Mouse (Mus musculus): ENCODE results near the gene Metap2.
"Not testable (repeated sequence)": the region's sequence is repeated elsewhere in the genome, so short reads cannot be mapped to it uniquely, and the experiment has no call there.

Gene Metap2

GRCm38 (mm10) chr10:93909811-93910446 lies 13.0 kb upstream of the Metap2 start:
- DNase-seq: no peak

- DNase-seq: no peak
These were observed 12.1 kb upstream of the Metap2 start for GRCm38 (mm10) chr10:93909015-93909414.

DNA sequence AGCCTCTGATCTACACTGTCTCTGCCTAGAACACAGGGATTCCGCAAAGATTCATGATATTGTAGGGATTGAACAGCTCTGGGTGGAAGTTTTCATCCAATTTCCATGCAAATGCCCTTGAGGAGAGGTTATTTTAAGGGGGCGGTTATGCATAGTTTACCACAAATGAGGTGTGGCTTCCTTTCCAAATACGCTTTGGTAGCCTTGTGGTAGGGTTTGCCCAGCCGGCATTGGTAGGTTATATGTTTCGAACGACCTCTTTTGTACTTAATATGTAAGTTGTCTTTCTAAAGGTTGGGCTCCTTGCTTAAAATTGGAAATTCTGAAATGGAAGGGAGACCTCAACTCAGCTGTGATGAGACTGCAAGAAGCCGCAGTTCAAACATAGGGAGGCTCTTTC lies 11.6 kb upstream of the Metap2 start:
- DNase-seq: no peak

GRCm38 (mm10) chr10:93907376-93907775 lies 10.5 kb upstream of the Metap2 start:
- no peak for DNase-seq

DNA sequence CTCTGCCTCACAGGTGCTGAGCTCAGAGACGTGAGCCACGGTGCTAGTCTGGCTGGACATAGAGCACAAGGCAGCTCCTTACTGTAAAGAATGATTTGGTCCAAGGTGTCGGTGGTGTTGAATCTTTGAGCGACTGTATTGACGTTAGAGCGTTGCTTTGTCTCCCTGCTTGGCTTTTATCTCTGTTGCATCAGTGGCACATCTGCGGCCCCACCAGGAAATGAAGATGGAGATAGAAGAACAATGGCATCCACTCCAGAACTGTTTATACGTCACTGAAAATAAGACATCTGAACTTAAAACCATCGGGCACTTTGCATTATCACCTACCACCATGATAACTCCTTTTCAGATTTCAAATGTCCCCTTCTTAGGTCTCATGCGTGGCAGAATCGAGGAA lies 3.0 kb upstream of the Metap2 start:
- DNase-seq: no peak

- no peak for DNase-seq
These were observed 2.4 kb upstream of the Metap2 start for GRCm38 (mm10) chr10:93899303-93899702.

DNA sequence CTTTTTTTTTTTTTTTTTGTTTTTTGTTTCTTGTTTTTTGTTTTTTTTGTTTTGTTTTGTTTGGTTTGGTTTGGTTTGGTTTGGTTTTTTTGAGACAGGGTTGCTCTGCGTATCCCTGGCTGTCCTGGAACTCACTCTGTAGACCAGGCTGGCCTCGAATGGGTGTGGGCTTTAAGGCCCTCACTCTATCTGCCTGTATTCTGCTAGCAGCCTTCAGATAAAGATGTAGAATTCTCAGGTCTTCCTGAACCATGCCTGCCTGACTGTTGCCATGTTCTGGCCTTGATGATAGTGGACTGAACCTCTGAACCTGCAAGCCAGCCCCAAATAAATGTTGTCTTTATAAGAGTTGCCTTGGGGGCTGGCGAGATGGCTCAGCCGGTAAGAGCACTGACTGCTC lies 4.3 kb downstream of the Metap2 start:
- DNase-seq: no peak

DNA sequence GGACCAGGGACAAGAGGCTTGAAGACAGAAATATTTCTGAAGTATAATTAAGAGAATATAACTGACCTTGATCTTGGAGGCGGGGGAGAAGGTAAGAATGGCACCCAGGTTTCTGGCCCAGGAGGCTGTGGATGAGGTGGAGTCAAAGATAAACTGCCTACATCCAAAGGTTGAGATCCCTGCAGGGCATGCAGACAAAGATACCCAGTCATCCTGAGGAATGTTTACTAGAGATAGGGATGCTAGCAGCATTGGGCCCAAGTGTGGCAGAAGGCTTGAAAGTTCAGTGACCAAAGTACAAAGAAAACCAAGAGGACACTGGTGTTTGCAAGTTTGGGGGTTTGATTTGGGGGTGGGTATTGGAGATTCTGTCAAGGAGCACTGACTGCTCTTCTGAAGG lies 5.9 kb downstream of the Metap2 start:
- DNase-seq: no peak

DNA sequence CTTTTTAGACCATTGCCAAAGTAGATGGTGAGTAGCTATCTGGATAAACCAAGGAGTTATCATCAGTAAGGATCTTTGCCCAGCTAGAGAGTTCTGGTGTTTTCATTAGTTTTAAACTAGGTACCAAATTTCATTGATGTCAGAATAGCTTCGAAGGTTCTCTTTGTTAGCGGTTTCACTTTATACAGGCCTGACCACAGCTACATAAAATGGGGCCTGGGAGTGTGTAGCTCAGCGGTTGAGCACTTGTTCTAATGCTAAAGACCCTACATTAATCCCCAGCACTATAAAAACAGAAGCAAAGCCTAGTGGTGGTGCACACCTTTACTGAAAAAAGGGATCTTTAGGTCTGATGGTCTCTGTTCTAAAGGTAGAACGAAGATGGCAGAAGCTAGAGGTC lies 6.3 kb downstream of the Metap2 start:
- DNase-seq: no peak

GRCm38 (mm10) chr10:93889976-93890375 lies 6.9 kb downstream of the Metap2 start:
- DNase-seq: no peak

DNA sequence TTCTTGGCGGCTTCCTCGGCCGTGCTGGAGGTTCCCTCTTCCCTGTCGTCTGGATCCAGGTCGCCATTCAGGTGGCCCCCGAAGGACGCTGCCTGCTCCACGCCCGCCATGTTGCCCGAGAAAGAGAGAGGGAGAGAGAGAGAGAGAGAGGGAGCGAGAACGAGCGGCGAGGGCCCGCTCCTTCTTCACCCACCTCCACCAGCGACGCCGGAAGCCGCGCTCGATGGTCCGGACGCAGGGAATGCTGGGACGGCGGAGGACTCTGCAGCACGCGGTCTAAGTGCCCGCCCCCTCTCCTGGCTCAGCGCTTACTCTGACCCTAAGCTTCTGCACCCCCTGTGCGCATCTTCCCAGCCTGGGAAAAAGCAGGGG lies 7.3 kb downstream of the Metap2 start:
- DNase-seq: peak; percentile 91

DNA sequence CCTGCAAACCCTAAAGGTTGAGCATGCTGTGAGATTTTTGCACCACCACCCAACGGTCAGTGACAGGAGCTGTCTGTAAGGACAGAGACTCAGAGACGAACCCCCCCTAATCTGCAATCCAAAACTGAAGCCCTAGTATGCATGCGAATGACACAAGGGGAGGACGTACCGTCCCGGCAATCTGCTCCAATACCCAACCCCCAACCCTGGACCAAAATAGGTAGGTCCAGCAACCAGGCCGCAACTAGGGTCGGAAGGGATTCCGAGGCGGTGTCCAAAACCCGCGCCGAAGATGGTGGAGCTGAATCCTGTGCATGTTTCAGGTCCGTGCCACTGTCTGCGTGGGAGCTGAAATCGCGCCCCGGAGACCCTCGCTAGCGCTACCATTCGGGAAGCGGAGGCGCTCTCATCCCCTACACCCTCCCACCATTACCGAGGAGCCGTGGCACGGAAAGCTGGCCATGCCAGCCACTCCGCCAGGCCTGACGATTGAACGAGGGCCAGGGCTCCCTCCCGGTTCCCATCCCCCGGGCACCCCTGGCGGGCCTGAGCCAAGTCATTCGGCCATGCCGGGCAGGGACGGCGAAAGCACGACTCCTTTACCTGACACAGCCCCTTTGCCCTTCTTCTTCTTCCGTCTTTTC lies 7.8 kb downstream of the Metap2 start:
- peak; percentile 64 for DNase-seq

- no peak for DNase-seq
These were observed 8.3 kb downstream of the Metap2 start for GRCm38 (mm10) chr10:93888590-93888934.

DNA sequence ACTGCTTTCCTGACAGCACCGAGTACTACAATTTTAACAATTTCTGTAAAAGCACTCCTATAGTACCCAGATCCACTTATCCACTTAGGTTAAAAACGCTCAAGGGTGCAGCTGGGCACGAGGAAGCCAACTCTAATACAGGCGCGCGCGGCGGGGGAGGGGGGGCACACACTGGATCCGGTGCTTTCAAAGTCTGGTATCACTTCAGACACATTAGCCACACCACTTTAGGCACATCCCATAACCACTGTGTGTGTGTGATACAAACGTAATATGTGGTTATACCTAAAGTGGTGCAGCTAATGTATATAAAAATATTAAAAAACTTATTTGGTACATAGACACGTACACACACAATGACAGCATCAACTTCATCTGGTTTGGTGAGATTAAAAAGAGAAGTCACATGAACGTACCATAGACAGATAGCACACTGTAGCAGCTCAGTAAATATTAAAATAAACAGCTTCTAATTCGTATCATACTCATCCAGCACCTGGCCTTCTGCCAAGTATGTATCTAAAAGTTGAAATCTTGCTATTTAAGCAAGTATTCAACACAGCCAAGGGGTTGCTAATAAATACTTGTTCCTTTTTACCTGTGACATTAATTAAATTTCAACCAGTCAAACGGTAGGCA lies 10.9 kb downstream of the Metap2 start:
- DNase-seq: no peak

DNA sequence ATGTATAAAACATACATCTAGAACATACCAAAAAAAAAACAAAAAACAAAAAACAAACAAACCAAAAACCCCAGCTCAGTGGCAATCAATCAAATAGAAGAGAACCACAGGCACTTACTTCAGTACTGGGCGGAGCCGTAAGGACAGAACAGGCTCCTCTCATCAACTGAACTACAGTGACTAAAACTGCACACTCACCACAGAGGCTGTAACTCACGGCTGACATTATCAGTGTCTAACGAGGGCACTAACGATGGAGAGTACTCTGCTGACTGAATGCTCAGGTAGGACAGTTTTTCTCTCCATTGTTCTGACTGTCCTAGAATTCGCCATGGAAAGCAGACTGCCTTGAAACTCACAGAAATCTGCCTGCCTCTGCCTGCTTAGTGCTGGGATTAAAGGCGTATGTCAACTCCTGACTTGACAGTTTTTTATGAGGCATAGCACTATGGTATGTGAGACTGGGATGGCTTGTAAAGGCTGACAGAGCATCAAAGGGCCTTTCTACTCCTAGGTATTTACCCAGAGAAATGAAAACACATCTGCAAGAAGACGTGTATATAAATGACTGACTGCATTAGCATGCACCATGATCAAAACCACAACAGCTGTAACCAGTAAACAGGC lies 14.0 kb downstream of the Metap2 start:
- no peak for DNase-seq

DNA sequence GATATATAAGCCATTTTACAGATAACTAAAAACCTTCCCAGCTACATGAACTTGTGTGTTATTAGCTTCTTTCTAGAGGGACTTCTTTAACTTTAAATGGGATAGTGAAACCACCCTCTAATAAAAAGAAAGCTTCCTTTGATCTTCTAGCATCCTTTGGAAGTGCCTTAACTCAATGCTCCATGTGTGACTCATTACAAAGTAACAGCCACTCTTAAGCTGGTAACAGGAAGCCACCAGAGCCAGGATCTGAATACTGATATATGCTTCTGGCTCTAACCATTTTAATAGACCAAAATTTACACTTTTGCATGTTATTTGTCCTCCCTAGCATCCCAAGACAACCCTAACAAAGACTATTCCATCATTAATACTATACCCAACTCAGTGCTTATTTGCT lies 15.0 kb downstream of the Metap2 start:
- DNase-seq: no peak

DNA sequence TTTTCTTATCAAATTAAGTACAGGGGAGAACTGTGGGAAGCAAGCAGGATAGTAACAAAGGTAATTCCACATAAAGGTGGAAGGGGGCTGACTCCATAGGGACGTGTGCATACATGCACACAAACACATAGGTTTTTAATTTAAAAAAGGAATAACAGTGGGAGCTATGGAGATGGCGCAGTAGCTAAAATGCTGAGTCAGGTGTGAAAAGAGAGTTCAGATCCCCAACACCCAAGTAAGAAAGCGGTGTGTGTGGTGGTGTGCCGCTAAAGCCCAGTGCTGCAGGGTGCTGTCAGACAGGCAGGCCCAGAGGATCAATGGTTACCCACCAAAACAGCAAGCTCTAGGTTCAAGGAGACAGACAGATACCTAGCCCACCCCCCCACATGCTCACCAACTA lies 18.2 kb downstream of the Metap2 start:
- DNase-seq: no peak

- DNase-seq: peak; percentile 19
These were observed 20.1 kb downstream of the Metap2 start for GRCm38 (mm10) chr10:93876772-93877171.

- no peak for DNase-seq
These were observed 28.0 kb downstream of the Metap2 start for GRCm38 (mm10) chr10:93868886-93869285.

GRCm38 (mm10) chr10:93868401-93868800 lies 28.5 kb downstream of the Metap2 start:
- DNase-seq: no peak

DNA sequence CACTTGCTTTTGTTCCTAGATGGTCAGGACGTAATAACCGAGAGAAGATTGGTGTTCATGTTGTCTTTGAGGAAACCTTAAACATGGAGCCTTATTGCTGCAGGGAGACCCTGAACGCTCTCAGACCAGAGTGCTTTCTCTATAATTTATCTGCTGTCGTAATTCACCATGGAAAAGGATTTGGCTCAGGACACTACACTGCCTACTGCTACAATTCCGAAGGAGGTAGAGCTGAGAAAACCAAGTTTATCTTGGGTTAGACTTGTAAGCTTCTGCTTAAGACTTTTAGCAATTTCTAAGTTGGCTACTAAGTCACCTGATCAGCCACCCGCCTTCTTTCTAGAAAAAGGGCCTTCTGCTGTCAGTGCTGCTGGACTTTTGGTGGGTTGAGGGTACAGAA lies 40.8 kb downstream of the Metap2 start:
- no peak for DNase-seq

GRCm38 (mm10) chr10:93855126-93855525 lies 41.8 kb downstream of the Metap2 start:
- no peak for DNase-seq

GRCm38 (mm10) chr10:93846706-93847105 lies 50.2 kb downstream of the Metap2 start:
- no peak for DNase-seq

DNA sequence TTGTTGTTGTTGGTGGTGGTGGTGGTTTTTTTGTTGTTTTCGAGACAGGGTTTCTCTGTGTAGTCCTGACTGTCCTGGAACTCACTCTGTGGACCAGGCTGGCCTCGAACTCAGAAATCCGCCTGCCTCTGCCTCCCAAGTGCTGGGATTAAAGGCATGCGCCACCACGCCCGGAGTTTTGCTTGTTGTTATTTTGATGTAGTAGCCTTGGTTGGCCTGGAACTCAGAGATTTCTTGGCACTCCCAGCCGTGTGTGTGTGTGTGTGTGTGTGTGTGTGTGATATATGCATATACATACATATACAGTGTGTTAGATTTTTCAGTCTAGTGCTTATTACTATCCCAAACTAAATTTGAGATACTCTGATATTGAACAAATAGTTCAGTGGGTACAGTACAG lies 61.8 kb downstream of the Metap2 start:
- DNase-seq: not testable (repeated sequence)
